Mouse (Mus musculus) liver, embryonic 14.5 days (tissue): Measurements from ENCODE around the gene Frmd4a. TPM values are rescaled to one million over a fixed set of nuclear protein-coding genes. Genes with fewer than 3 reads are reported as not detected.

Source experiments
- ATAC-seq: fragments of 200-750 bp; cut with Nextera tagmentation; 2 replicates; pipeline ENCODE4 v1.8.0; 2017; ENCODE audit warnings: moderate number of reproducible peaks, mild to moderate bottlenecking, moderate library complexity; ENCODE audit not compliant: insufficient read depth
- DNase-seq, 3 experiments: peaks; one replicate each; pipeline ENCODE4 v3.0.0-alpha.2; 2012 to 2013; ENCODE audit warnings: low read depth in 3 of 3, low spot score in 3 of 3
- H3K27ac ChIP-seq: fragments of 300-500 bp; sonication (generic); 2 replicates; pipeline ENCODE4 v1.5.1; 2014; ENCODE audit warnings: moderate library complexity, mild to moderate bottlenecking, control low read depth, inconsistent platforms
- H3K27me3 ChIP-seq: fragments of 300-500 bp; sonication (generic); 2 replicates; pipeline ENCODE4 v1.6.1; 2014; ENCODE audit warnings: mild to moderate bottlenecking, low read length, moderate library complexity; ENCODE audit not compliant: control insufficient read depth, insufficient read depth
- H3K36me3 ChIP-seq: fragments of 300-500 bp; sonication (generic); replicated peaks from 2 replicates; pipeline ENCODE4 v1.6.1; 2014; ENCODE audit warnings: low read depth; ENCODE audit not compliant: control insufficient read depth, insufficient read depth
- H3K4me1 ChIP-seq, 2 experiments: fragments of 200-500 bp in 1 of 2; fragments of 300-500 bp in 1 of 2; sonication (generic) in 1 of 2; replicated peaks; 2 replicates each; pipeline ENCODE4 v1.6.1; 2012 to 2014; ENCODE audit warnings: antibody characterized with exemption in 1 of 2, inconsistent platforms in 1 of 2, low read length in 1 of 2; ENCODE audit not compliant: control insufficient read depth in 2 of 2, insufficient read depth in 2 of 2
- H3K4me2 ChIP-seq: fragments of 300-500 bp; sonication (generic); 2 replicates; pipeline ENCODE4 v1.6.1; 2014; ENCODE audit warnings: low read depth, mild to moderate bottlenecking, control low read depth, moderate library complexity
- H3K4me3 ChIP-seq, 2 experiments: fragments of 200-500 bp in 1 of 2; fragments of 300-500 bp in 1 of 2; sonication (generic) in 1 of 2; 2 replicates each; pipeline ENCODE4 v1.5.1; 2012 to 2014; ENCODE audit warnings: low read depth in 2 of 2, low read length in 2 of 2, mild to moderate bottlenecking in 2 of 2, control low read depth in 1 of 2, inconsistent platforms in 1 of 2, moderate library complexity in 1 of 2; ENCODE audit not compliant: insufficient read depth in 1 of 2
- H3K9ac ChIP-seq: fragments of 300-500 bp; sonication (generic); replicated peaks from 2 replicates; pipeline ENCODE4 v1.6.1; 2014; ENCODE audit warnings: mild to moderate bottlenecking, control low read depth, moderate library complexity
- H3K9me3 ChIP-seq: fragments of 300-500 bp; sonication (generic); 2 replicates; pipeline ENCODE4 v1.6.1; 2016; ENCODE audit warnings: low read length, mixed read lengths; ENCODE audit not compliant: control insufficient read depth
- CTCF ChIP-seq: IDR thresholded peaks from 2 replicates; pipeline ENCODE4 v1.5.1; 2016; ENCODE audit warnings: antibody characterized with exemption, low read depth, control low read depth
- EP300 ChIP-seq: IDR thresholded peaks from 2 replicates; pipeline ENCODE4 v1.6.1; 2016; ENCODE audit warnings: antibody characterized with exemption, low read depth
- WGBS: fragments of 180-500 bp; shearing (Covaris S2); extraction: QIAGEN DNeasy Blood & Tissue Kit; methylation state at CpG from one replicate; pipeline ENCODE4 v1.1.7; 2014; ENCODE audit not compliant: insufficient replicate concordance; 5-methylcytosine and 5-hydroxymethylcytosine counted together
- polyA plus RNA-seq, 2 experiments: library from polyadenylated mRNA; depleted of rRNA in 1 of 2; stranded (reverse) in 1 of 2; unstranded in 1 of 2; fragments of >200 nt; fragmentation: Nextera tagmentation in 1 of 2; extraction: Ambion mirVana in 1 of 2; gene quantifications; 2 replicates each; pipeline versions ENCODE4 v1.2.1 to v1.2.3; 2012 to 2014

Frmd4a gene
- polyA plus RNA-seq, 2 experiments: 11.0 to 11.2 TPM

- TF ChIP-seq EP300 (no peak), CTCF (no peak)
- H3K27ac ChIP-seq: no peak overlapping the region
- no peaks in the 10 kb centered on the region for H3K9me3 ChIP-seq
- no peaks in the 10 kb centered on the region for H3K36me3 ChIP-seq
- no peak overlapping the region for H3K4me3 ChIP-seq
- H3K27me3 ChIP-seq: no peaks in the 10 kb centered on the region
- WGBS: 59% methylated on average over 9 of the region's 9 CpGs
- no peaks in the 10 kb centered on the region for H3K4me1 ChIP-seq
- H3K9ac ChIP-seq: no peak overlapping the region
- no peak for ATAC-seq
- H3K4me2 ChIP-seq: no peak overlapping the region
- DNase-seq: no peak
Measured at GRCm38 (mm10) chr2:4194324-4195014, 177.0 kb downstream of the Frmd4a start.

GRCm38 (mm10) chr2:4196041-4196440, 178.5 kb downstream of the Frmd4a start:
- TF ChIP-seq EP300: no peak
- no peak for TF ChIP-seq CTCF
- DNase-seq: no peak
- no peak overlapping the region for H3K27ac ChIP-seq
- 75% methylated on average over 4 of the region's 4 CpGs for WGBS
- H3K4me3 ChIP-seq: no peak overlapping the region
- no peaks in the 10 kb centered on the region for H3K4me1 ChIP-seq
- H3K9ac ChIP-seq: no peak overlapping the region
- H3K27me3 ChIP-seq: no peaks in the 10 kb centered on the region
- H3K4me2 ChIP-seq: no peak overlapping the region
- H3K36me3 ChIP-seq: no peaks in the 10 kb centered on the region
- H3K9me3 ChIP-seq: no peaks in the 10 kb centered on the region
- ATAC-seq: no peak

- Histone ChIP-seq H3K9ac (no peak overlapping the region), H3K4me2 (no peak overlapping the region), H3K9me3 (no peaks in the 10 kb centered on the region), H3K4me3 (no peak overlapping the region), H3K36me3 (no peaks in the 10 kb centered on the region), H3K27me3 (no peaks in the 10 kb centered on the region), H3K27ac (no peak overlapping the region), H3K4me1 (no peaks in the 10 kb centered on the region)
- ATAC-seq: no peak
- DNase-seq: no peak
- 58% methylated on average over 7 of the region's 7 CpGs for WGBS
- TF ChIP-seq CTCF (no peak), EP300 (no peak)
Measured at GRCm38 (mm10) chr2:4209234-4209633, 191.7 kb downstream of the Frmd4a start.

- no peak for ATAC-seq
- H3K27me3 ChIP-seq: no peaks in the 10 kb centered on the region
- no peaks in the 10 kb centered on the region for H3K4me1 ChIP-seq
- H3K9ac ChIP-seq: no peak overlapping the region
- no peak overlapping the region for H3K27ac ChIP-seq
- WGBS: 5% methylated on average over 1 of the region's 1 CpGs
- H3K4me2 ChIP-seq: no peak overlapping the region
- H3K9me3 ChIP-seq: no peaks in the 10 kb centered on the region
- no peaks in the 10 kb centered on the region for H3K36me3 ChIP-seq
- no peak overlapping the region for H3K4me3 ChIP-seq
- TF ChIP-seq EP300: no peak
- DNase-seq: no peak
Measured at GRCm38 (mm10) chr2:4222497-4222828, 204.9 kb downstream of the Frmd4a start.

GRCm38 (mm10) chr2:4223316-4223715, 205.8 kb downstream of the Frmd4a start:
- Histone ChIP-seq H3K4me3 (no peak overlapping the region), H3K4me1 (no peaks in the 10 kb centered on the region), H3K9me3 (no peaks in the 10 kb centered on the region), H3K9ac (no peak overlapping the region), H3K27me3 (no peaks in the 10 kb centered on the region), H3K4me2 (no peak overlapping the region), H3K36me3 (no peaks in the 10 kb centered on the region), H3K27ac (no peak overlapping the region)
- DNase-seq: no peak
- TF ChIP-seq EP300 (no peak), CTCF (no peak)
- no peak for ATAC-seq
- WGBS: 58% methylated on average over 6 of the region's 6 CpGs
